Mouse (Mus musculus) adrenal gland, adult 10 weeks (tissue): ENCODE results near the gene Ifng. TPM values are rescaled to one million over a fixed set of nuclear protein-coding genes. Genes with fewer than 3 reads are reported as not detected.

Experiments
- polyA plus RNA-seq: library from polyadenylated mRNA; stranded (reverse); fragments of 350-450 nt; fragmentation: Illumina TruSeq; extraction: RNeasy Lipid Tissue Mini Kit (QIAGEN cat#74804); gene quantifications from one replicate; pipeline ENCODE4 v1.2.3, GENCODE M21; 2014; ENCODE audit warnings: low read depth, low replicate concordance

Gene Ifng
- not detected for polyA plus RNA-seq

GRCm38 (mm10) chr10:118440742-118441240 is at the start of gene Ifng:
Gene Ifng (plus strand): TSS chr10:118441046.

Other genes starting within 250 kb of the Ifng start
- not detected for gene Il22, start 236.1 kb upstream of the Ifng start, polyA plus RNA-seq
- not detected for gene Gm32717, start 200.3 kb upstream of the Ifng start, polyA plus RNA-seq
- gene Gm32802, start 182.4 kb upstream of the Ifng start, polyA plus RNA-seq: not detected
- gene Iltifb, start 146.0 kb upstream of the Ifng start, polyA plus RNA-seq: not detected
- not detected for gene Gm9040, start 114.1 kb upstream of the Ifng start, polyA plus RNA-seq
- not detected for gene Gm9044, start 108.6 kb upstream of the Ifng start, polyA plus RNA-seq
- not detected for gene Gm9045, start 103.2 kb upstream of the Ifng start, polyA plus RNA-seq
- gene Gm9046, start 97.8 kb upstream of the Ifng start, polyA plus RNA-seq: not detected
- gene Gm9048, start 92.4 kb upstream of the Ifng start, polyA plus RNA-seq: not detected
- not detected for gene Gm9049, start 86.9 kb upstream of the Ifng start, polyA plus RNA-seq